Mouse (Mus musculus): ENCODE results near the gene Gm36210.

GRCm38 (mm10) chr7:4857321-4857720 is 49.0 kb downstream of the Gm36210 start:
- TF ChIP-seq CTCF (IDR thresholded peaks at IDR 0.05) (no peak), POLR2A (IDR thresholded peaks at IDR 0.05; ENCODE audit: insufficient read depth, low read depth, low read length) (no peak)
